ENCODE assay signal across 18 mouse cellular contexts in genomic region chr6:32346015-32346414, GRCm38 (mm10).
"Had no signal": no experiment of that assay in that cellular context is flagged by ENCODE, and none has a peak within 500 bp of the region (broad histone marks: within the 10 kb centered on the region; RNA-seq: fewer than 3 reads in every experiment).

No protein-coding gene starts in this region.

- H3K36me3 ChIP-seq: limb, embryonic 12.5 days; limb, embryonic 15.5 days; lung, embryonic 15.5 days; neural tube, embryonic 12.5 days; neural tube, embryonic 15.5 days had no signal

- DNase-seq: kidney, adult 9 months; kidney, postnatal 14 days; left cerebral cortex, postnatal 4 days; liver, postnatal 0 days; lung, postnatal 14 days; lung, postnatal 4 days; midbrain, embryonic 14.5 days; right cerebral cortex, adult 18-20 months; right cerebral cortex, postnatal 14 days; right cerebral cortex, postnatal 4 days; thymus, adult 18-20 months; thymus, postnatal 36 days had no signal

- H3K27ac ChIP-seq: limb, embryonic 12.5 days; limb, embryonic 15.5 days; liver, embryonic 14.5 days; lung, embryonic 15.5 days; neural tube, embryonic 12.5 days; neural tube, embryonic 15.5 days had no signal

- H3K27me3 ChIP-seq: limb, embryonic 12.5 days; limb, embryonic 15.5 days; lung, embryonic 15.5 days; neural tube, embryonic 12.5 days; neural tube, embryonic 15.5 days had no signal

- H3K4me1 ChIP-seq: lung, embryonic 15.5 days; neural tube, embryonic 12.5 days had no signal

- H3K4me3 ChIP-seq: limb, embryonic 12.5 days; limb, embryonic 15.5 days; lung, embryonic 15.5 days; neural tube, embryonic 12.5 days; neural tube, embryonic 15.5 days had no signal

- H3K9me3 ChIP-seq: limb, embryonic 12.5 days; limb, embryonic 15.5 days; lung, embryonic 15.5 days; neural tube, embryonic 12.5 days; neural tube, embryonic 15.5 days had no signal
